Mouse (Mus musculus) kidney, embryonic 15.5 days (tissue): ENCODE results near the gene Cdc5l. TPM values are rescaled to one million over a fixed set of nuclear protein-coding genes. Genes with fewer than 3 reads are reported as not detected.
A peak's percentile ranks its signal among the peaks of the same experiment; 100 is the strongest.
"Not testable (repeated sequence)": the region's sequence is repeated elsewhere in the genome, so short reads cannot be mapped to it uniquely, and the experiment has no call there.

Source experiments
- ATAC-seq: fragments of 200-750 bp; cut with Nextera tagmentation; replicated peaks from 2 replicates; pipeline ENCODE4 v1.8.0; 2017; ENCODE audit warnings: moderate TSS enrichment; ENCODE audit not compliant: low FRiP score
- H3K27ac ChIP-seq: fragments of 300-500 bp; sonication (generic); 2 replicates; pipeline ENCODE4 v1.5.1; 2015; ENCODE audit warnings: mild to moderate bottlenecking, inconsistent platforms
- H3K27me3 ChIP-seq: fragments of 300-500 bp; sonication (generic); 2 replicates; pipeline ENCODE4 v1.6.1; 2015; ENCODE audit warnings: inconsistent platforms
- H3K36me3 ChIP-seq: fragments of 300-500 bp; sonication (generic); 2 replicates; pipeline ENCODE4 v1.6.1; 2015; ENCODE audit warnings: inconsistent platforms
- H3K4me1 ChIP-seq: fragments of 300-500 bp; sonication (generic); 2 replicates; pipeline ENCODE4 v1.6.1; 2015; ENCODE audit warnings: inconsistent platforms
- H3K4me2 ChIP-seq: fragments of 300-500 bp; sonication (generic); 2 replicates; pipeline ENCODE4 v1.6.1; 2015; ENCODE audit warnings: moderate library complexity, mild to moderate bottlenecking, inconsistent platforms
- H3K4me3 ChIP-seq: fragments of 300-500 bp; sonication (generic); replicated peaks from 2 replicates; pipeline ENCODE4 v1.5.1; 2015; ENCODE audit warnings: mild to moderate bottlenecking, inconsistent platforms
- H3K9ac ChIP-seq: fragments of 300-500 bp; sonication (generic); 2 replicates; pipeline ENCODE4 v1.6.1; 2015; ENCODE audit warnings: mild to moderate bottlenecking, inconsistent platforms
- H3K9me3 ChIP-seq: fragments of 300-500 bp; sonication (generic); replicated peaks from 2 replicates; pipeline ENCODE4 v1.6.1; 2016; ENCODE audit warnings: inconsistent platforms
- WGBS: fragments of 180-500 bp; shearing (Covaris S2); methylation state at CpG from one replicate; pipeline ENCODE4 v1.1.7; 2015; ENCODE audit warnings: mixed read lengths; 5-methylcytosine and 5-hydroxymethylcytosine counted together
- polyA plus RNA-seq: library from polyadenylated mRNA; unstranded; fragments of >200 nt; fragmentation: Nextera tagmentation; extraction: Ambion mirVana; gene quantifications from 2 replicates; pipeline ENCODE4 v1.2.1, GENCODE M21; 2015

Cdc5l gene
- polyA plus RNA-seq, 1 experiment from 2014 or later, result 67.0 TPM

GRCm38 (mm10) chr17:45459062-45459461 lies 25.5 kb upstream of the Cdc5l start:
- Histone ChIP-seq H3K27me3 (no peaks in the 10 kb centered on the region), H3K4me3 (no peak overlapping the region), H3K4me2 (no peak overlapping the region), H3K4me1 (no peaks in the 10 kb centered on the region), H3K36me3 (no peaks in the 10 kb centered on the region), H3K27ac (no peak overlapping the region), H3K9ac (no peak overlapping the region), H3K9me3 (no peaks in the 10 kb centered on the region)
- 90% methylated on average over 8 of the region's 8 CpGs for WGBS
- ATAC-seq, result no peak

- Histone ChIP-seq H3K9me3 (no peaks in the 10 kb centered on the region), H3K27ac (no peak overlapping the region), H3K4me2 (no peak overlapping the region), H3K36me3 (no peaks in the 10 kb centered on the region), H3K27me3 (no peaks in the 10 kb centered on the region), H3K4me1 (no peaks in the 10 kb centered on the region), H3K4me3 (no peak overlapping the region), H3K9ac (no peak overlapping the region)
- 77% methylated on average over 4 of the region's 4 CpGs for whole genome bisulfite sequencing
- ATAC-seq, result no peak
These were observed 25.0 kb upstream of the Cdc5l start for GRCm38 (mm10) chr17:45458516-45458915.

GRCm38 (mm10) chr17:45457487-45457886 lies 23.9 kb upstream of the Cdc5l start:
- H3K36me3 ChIP-seq, result no peaks in the 10 kb centered on the region
- no peak for ATAC-seq
- no peak overlapping the region for H3K4me3 ChIP-seq
- H3K27me3 ChIP-seq, result no peaks in the 10 kb centered on the region
- 93% methylated on average over 5 of the region's 5 CpGs for WGBS
- H3K4me2 ChIP-seq, result no peak overlapping the region
- H3K9ac ChIP-seq, result no peak overlapping the region
- no peaks in the 10 kb centered on the region for H3K4me1 ChIP-seq
- no peaks in the 10 kb centered on the region for H3K9me3 ChIP-seq
- no peak overlapping the region for H3K27ac ChIP-seq

- Histone ChIP-seq H3K27me3 (no peaks in the 10 kb centered on the region), H3K9me3 (no peaks in the 10 kb centered on the region), H3K36me3 (no peaks in the 10 kb centered on the region), H3K9ac (no peak overlapping the region), H3K4me2 (no peak overlapping the region), H3K27ac (no peak overlapping the region), H3K4me3 (no peak overlapping the region), H3K4me1 (no peaks in the 10 kb centered on the region)
- 66% methylated on average over 13 of the region's 13 CpGs for WGBS
- no peak for ATAC-seq
These were observed 23.0 kb upstream of the Cdc5l start for GRCm38 (mm10) chr17:45456260-45457152.

GRCm38 (mm10) chr17:45455783-45456182 lies 22.2 kb upstream of the Cdc5l start:
- H3K4me2 ChIP-seq, H3K27me3 ChIP-seq, H3K27ac ChIP-seq, H3K36me3 ChIP-seq, H3K9me3 ChIP-seq, H3K4me1 ChIP-seq, H3K9ac ChIP-seq, ATAC-seq, H3K4me3 ChIP-seq: not testable (repeated sequence)
- 89% methylated on average over 9 of the region's 9 CpGs for WGBS

- H3K9ac ChIP-seq, result no peak overlapping the region
- no peak for ATAC-seq
- no peaks in the 10 kb centered on the region for H3K9me3 ChIP-seq
- H3K36me3 ChIP-seq, result no peaks in the 10 kb centered on the region
- no peak overlapping the region for H3K4me3 ChIP-seq
- H3K4me2 ChIP-seq, result no peak overlapping the region
- WGBS, result 80% methylated on average over 2 of the region's 2 CpGs
- H3K4me1 ChIP-seq, result no peaks in the 10 kb centered on the region
- no peaks in the 10 kb centered on the region for H3K27me3 ChIP-seq
- H3K27ac ChIP-seq, result no peak overlapping the region
These were observed 21.3 kb upstream of the Cdc5l start for GRCm38 (mm10) chr17:45454794-45455193.

GRCm38 (mm10) chr17:45452271-45452670 lies 18.7 kb upstream of the Cdc5l start:
- Histone ChIP-seq H3K27me3 (no peaks in the 10 kb centered on the region), H3K4me2 (no peak overlapping the region), H3K36me3 (peaks cover 8% of the 10 kb centered on the region), H3K4me1 (no peaks in the 10 kb centered on the region), H3K4me3 (no peak overlapping the region), H3K9ac (no peak overlapping the region), H3K27ac (no peak overlapping the region), H3K9me3 (no peaks in the 10 kb centered on the region)
- no peak for ATAC-seq
- 85% methylated on average over 1 of the region's 1 CpGs for WGBS

GRCm38 (mm10) chr17:45450153-45450552 lies 16.6 kb upstream of the Cdc5l start:
- Histone ChIP-seq H3K27me3 (no peaks in the 10 kb centered on the region), H3K4me1 (no peaks in the 10 kb centered on the region), H3K4me2 (no peak overlapping the region), H3K4me3 (no peak overlapping the region), H3K9me3 (no peaks in the 10 kb centered on the region), H3K9ac (no peak overlapping the region), H3K36me3 (peaks cover 9% of the 10 kb centered on the region), H3K27ac (no peak overlapping the region)
- no peak for ATAC-seq
- 92% methylated on average over 6 of the region's 6 CpGs for WGBS

- no peaks in the 10 kb centered on the region for H3K9me3 ChIP-seq
- H3K9ac ChIP-seq, result no peak overlapping the region
- H3K4me2 ChIP-seq, result no peak overlapping the region
- H3K4me1 ChIP-seq, result no peaks in the 10 kb centered on the region
- H3K36me3 ChIP-seq, result peaks cover 15% of the 10 kb centered on the region
- no peak for ATAC-seq
- H3K27me3 ChIP-seq, result no peaks in the 10 kb centered on the region
- H3K27ac ChIP-seq, result no peak overlapping the region
- 97% methylated on average over 8 of the region's 8 CpGs for WGBS
- no peak overlapping the region for H3K4me3 ChIP-seq
These were observed 16.0 kb upstream of the Cdc5l start for GRCm38 (mm10) chr17:45449586-45449985.

- Histone ChIP-seq H3K27me3 (no peaks in the 10 kb centered on the region), H3K9me3 (no peaks in the 10 kb centered on the region), H3K27ac (no peak overlapping the region), H3K9ac (no peak overlapping the region), H3K36me3 (peaks cover 15% of the 10 kb centered on the region), H3K4me2 (no peak overlapping the region), H3K4me3 (no peak overlapping the region), H3K4me1 (no peaks in the 10 kb centered on the region)
- 92% methylated on average over 2 of the region's 2 CpGs for WGBS
- ATAC-seq, result no peak
These were observed 13.5 kb upstream of the Cdc5l start for GRCm38 (mm10) chr17:45447063-45447462.

GRCm38 (mm10) chr17:45445923-45446322 lies 12.4 kb upstream of the Cdc5l start:
- no peak for ATAC-seq
- Histone ChIP-seq H3K9ac (no peak overlapping the region), H3K36me3 (peaks cover 19% of the 10 kb centered on the region), H3K4me3 (no peak overlapping the region), H3K27me3 (no peaks in the 10 kb centered on the region), H3K27ac (no peak overlapping the region), H3K9me3 (no peaks in the 10 kb centered on the region), H3K4me1 (no peaks in the 10 kb centered on the region), H3K4me2 (no peak overlapping the region)
- WGBS, result 87% methylated on average over 4 of the region's 4 CpGs

GRCm38 (mm10) chr17:45434262-45434590 lies 689 bp upstream of the Cdc5l start:
- Histone ChIP-seq H3K4me3 (peak overlapping the region; percentile 75), H3K27me3 (no peaks in the 10 kb centered on the region), H3K4me1 (peaks cover 19% of the 10 kb centered on the region), H3K9me3 (no peaks in the 10 kb centered on the region), H3K4me2 (peak overlapping the region; percentile 72), H3K36me3 (peaks cover 22% of the 10 kb centered on the region), H3K9ac (peak overlapping the region; percentile 81), H3K27ac (peak overlapping the region; percentile 98)
- WGBS, result 3% methylated on average over 12 of the region's 12 CpGs
- ATAC-seq, result no peak
